Mouse (Mus musculus) T-helper 1 cell (primary cell): ENCODE measurements around the gene Ints5.

Experiments used
- in situ Hi-C: fragments of 300-600 bp; cut with MboI, MseI; formaldehyde crosslinking; loops from one replicate; pipeline ENCODE4 v1.15.1; 2025; ENCODE audit warnings: high pct_unique_total_duplicates

The Ints5 gene

GRCm38 (mm10) chr19:8892829-8893766 lies at the start of gene Ints5:
Ints5 (plus strand) TSS chr19:8893005.
- in situ Hi-C loops = loop anchor here (5.0 kb wide), 1 partner anchor 54 kb away; no protein-coding TSS in a partner anchor

- in situ Hi-C loops = loop anchor here (5.0 to 25.0 kb wide), 2 partner anchors 268 to 1043 kb away; partner anchors contain the start of gene Incenp
Observed at GRCm38 (mm10) chr19:8844371-8845129, 48.3 kb upstream of the Ints5 start.

DNA sequence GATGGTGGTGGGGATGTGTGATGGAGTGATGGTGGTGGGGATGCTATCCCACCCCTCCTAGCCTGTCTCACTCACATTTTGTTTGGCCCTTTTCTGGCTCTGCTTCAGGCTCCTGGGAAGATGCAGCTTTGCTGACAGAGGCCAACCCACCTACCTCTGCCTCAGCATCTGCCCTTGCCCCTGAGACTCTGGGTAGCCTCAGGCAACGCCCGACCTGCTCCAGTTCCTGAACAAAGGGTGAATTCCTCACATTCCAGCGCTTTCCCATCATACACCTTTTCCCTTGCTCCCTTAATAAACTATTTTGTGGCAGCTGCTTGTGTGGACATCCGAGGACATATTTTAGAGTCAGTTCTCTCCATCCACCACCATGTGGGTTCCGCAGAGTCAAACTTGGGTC lies 44.4 kb upstream of the Ints5 start:
- in situ Hi-C loops = loop anchor here (5.0 to 25.0 kb wide), 2 partner anchors 264 to 1039 kb away; partner anchors contain the start of gene Incenp

GRCm38 (mm10) chr19:8850402-8850901 lies 42.4 kb upstream of the Ints5 start, which contains the start of gene Lrrn4cl:
Lrrn4cl (plus strand) TSS chr19:8850768.
- in situ Hi-C loops = loop anchor here (25.0 kb wide), 2 partner anchors 487 to 612 kb away; no protein-coding TSS in a partner anchor

GRCm38 (mm10) chr19:8851639-8852038 lies 41.2 kb upstream of the Ints5 start:
- in situ Hi-C loops = loop anchor here (25.0 kb wide), 2 partner anchors 486 to 611 kb away; no protein-coding TSS in a partner anchor

- in situ Hi-C loops = loop anchor here (25.0 kb wide), 2 partner anchors 485 to 610 kb away; no protein-coding TSS in a partner anchor
Observed at GRCm38 (mm10) chr19:8852236-8852928, 40.4 kb upstream of the Ints5 start.

- in situ Hi-C loops = loop anchor here (25.0 kb wide), 2 partner anchors 484 to 609 kb away; no protein-coding TSS in a partner anchor
Observed at GRCm38 (mm10) chr19:8853117-8853516, 39.7 kb upstream of the Ints5 start.

- in situ Hi-C loops = loop anchor here (25.0 kb wide), 2 partner anchors 480 to 605 kb away; no protein-coding TSS in a partner anchor
Observed at GRCm38 (mm10) chr19:8857689-8858088, 35.1 kb upstream of the Ints5 start.

DNA sequence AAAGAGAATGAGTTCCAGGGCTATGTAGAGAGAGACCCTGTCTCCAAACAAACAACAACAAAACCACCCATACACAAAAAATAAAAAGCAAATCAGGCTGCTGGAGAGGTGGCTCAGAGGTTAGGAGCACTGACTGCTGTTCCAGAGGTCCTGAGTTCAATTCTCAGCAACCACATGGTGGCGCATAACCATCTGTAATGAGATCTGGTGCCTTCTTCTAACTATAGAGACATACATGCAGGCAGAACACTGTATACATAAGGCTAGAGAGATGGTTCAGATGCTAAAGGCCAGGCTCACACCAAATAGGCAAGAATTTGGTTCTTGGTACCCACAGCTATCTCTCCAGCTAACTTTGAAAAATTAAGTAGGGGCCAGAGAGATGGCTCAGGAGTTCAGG lies 33.8 kb upstream of the Ints5 start:
- in situ Hi-C loops = loop anchor here (25.0 kb wide), 2 partner anchors 478 to 603 kb away; no protein-coding TSS in a partner anchor

- in situ Hi-C loops = loop anchor here (25.0 kb wide), 2 partner anchors 473 to 598 kb away; no protein-coding TSS in a partner anchor
Observed at GRCm38 (mm10) chr19:8864265-8864664, 28.5 kb upstream of the Ints5 start.

- in situ Hi-C loops = loop anchor here (5.0 to 25.0 kb wide), 3 partner anchors 33 to 592 kb away; partner anchors contain the start of genes Bscl2 and Gng3
Observed at GRCm38 (mm10) chr19:8870381-8870780, 22.4 kb upstream of the Ints5 start.

DNA sequence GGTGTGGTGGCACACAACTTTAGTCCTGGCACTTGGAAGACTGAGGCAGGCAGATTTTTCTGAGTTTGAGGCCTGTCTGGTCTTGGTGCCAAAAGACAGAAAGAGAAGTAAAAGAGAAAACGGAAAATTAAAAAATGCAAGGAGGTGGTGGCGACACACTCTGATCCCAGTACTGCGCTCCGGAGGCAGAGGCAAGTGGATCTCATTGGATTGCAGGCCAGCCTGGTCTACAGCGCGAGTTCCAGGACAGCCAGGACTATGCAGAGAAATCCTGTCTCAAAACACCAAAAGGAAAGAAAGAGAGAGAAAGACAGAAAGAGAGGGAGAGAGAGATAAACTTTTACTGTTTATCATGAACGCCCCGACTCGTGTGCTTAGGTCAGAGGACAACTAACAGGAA lies 22.0 kb upstream of the Ints5 start:
- in situ Hi-C loops = loop anchor here (5.0 to 25.0 kb wide), 3 partner anchors 34 to 591 kb away; partner anchors contain the start of genes Bscl2 and Gng3

- in situ Hi-C loops = loop anchor here (5.0 to 25.0 kb wide), 3 partner anchors 34 to 591 kb away; partner anchors contain the start of genes Bscl2 and Gng3
Observed at GRCm38 (mm10) chr19:8871267-8872186, 21.3 kb upstream of the Ints5 start, which contains the start of gene Ubxn1. Ubxn1 (plus strand) TSS chr19:8871496.

- in situ Hi-C loops = loop anchor here (5.0 to 25.0 kb wide), 3 partner anchors 35 to 590 kb away; partner anchors contain the start of genes Bscl2 and Gng3
Observed at GRCm38 (mm10) chr19:8872266-8872840, 20.5 kb upstream of the Ints5 start.

- in situ Hi-C loops = no loop called here
Observed at GRCm38 (mm10) chr19:8875031-8875430, 17.8 kb upstream of the Ints5 start.

- in situ Hi-C loops = no loop called here
Observed at GRCm38 (mm10) chr19:8880311-8881033, 12.3 kb upstream of the Ints5 start, which contains the start of gene Uqcc3. Uqcc3 (minus strand) TSS chr19:8880923.

GRCm38 (mm10) chr19:8881034-8881392 lies 11.8 kb upstream of the Ints5 start:
- in situ Hi-C loops = no loop called here

GRCm38 (mm10) chr19:8883616-8884015 lies 9.2 kb upstream of the Ints5 start, which contains the start of the genes Lbhd1 and Gm49403:
Lbhd1 (plus strand) TSS chr19:8883732.
Gm49403 (plus strand) TSS chr19:8883930.
- in situ Hi-C loops = no loop called here
